In the genomic region with DNA sequence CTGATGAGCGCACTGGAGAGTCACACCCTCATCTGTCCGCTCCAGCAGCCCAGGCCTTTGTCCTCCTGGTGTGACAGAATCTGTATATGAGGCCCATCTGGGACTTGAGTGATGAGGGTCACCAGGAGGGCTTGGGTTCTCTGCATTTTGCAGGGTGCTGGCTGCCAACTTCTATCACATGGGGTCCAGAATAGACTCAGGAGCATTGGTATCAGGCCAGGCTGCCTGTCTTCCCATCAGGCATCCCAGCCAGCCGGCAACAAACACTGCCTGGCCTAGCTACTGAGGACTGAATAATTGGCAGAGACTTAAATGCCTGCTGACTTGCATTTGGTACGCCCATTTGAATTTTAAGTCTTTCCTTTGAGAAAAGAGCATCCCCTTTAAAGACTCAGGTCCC, we compare ENCODE assay signal across 11 mouse cellular contexts.
DNase-seq lines count a peak whose midpoint lies in the region; ATAC-seq lines count a peak whose summit lies in the region.
"Had no signal": no experiment of that assay in that cellular context is flagged by ENCODE, and none has a peak within 500 bp of the region (broad histone marks: within the 10 kb centered on the region; RNA-seq: fewer than 3 reads in every experiment).

No protein-coding gene starts in this region.

- peak overlapping the region; percentile 71 for H3K27ac ChIP-seq in forebrain, embryonic 14.5 days (ENCODE audit: low read depth, low read length)
- no peak overlapping the region for H3K27ac ChIP-seq in forebrain, embryonic 10.5 days
- peak overlapping the region; percentile 23; the same call in 1 of the 2 replicates for H3K27ac ChIP-seq in midbrain, embryonic 14.5 days (replicated peaks; ENCODE audit: low read depth, low read length)
- no peak overlapping the region for H3K27ac ChIP-seq in midbrain, embryonic 10.5 days (replicated peaks)
- no peak overlapping the region for H3K27ac ChIP-seq in neural tube, embryonic 12.5 days
- H3K27ac ChIP-seq: embryonic facial prominence, embryonic 13.5 days had no signal

- no peaks in the 10 kb centered on the region for H3K36me3 ChIP-seq in forebrain, embryonic 14.5 days (ENCODE audit: control insufficient read depth, insufficient read depth, low read length)
- no peaks in the 10 kb centered on the region for H3K36me3 ChIP-seq in forebrain, embryonic 10.5 days (replicated peaks)
- H3K36me3 ChIP-seq in midbrain, embryonic 14.5 days (ENCODE audit: control insufficient read depth, insufficient read depth, low read length): no peaks in the 10 kb centered on the region
- H3K36me3 ChIP-seq in midbrain, embryonic 10.5 days: no peaks in the 10 kb centered on the region
- no peaks in the 10 kb centered on the region for H3K36me3 ChIP-seq in neural tube, embryonic 12.5 days
- H3K36me3 ChIP-seq: embryonic facial prominence, embryonic 13.5 days had no signal

- H3K4me1 ChIP-seq in forebrain, embryonic 14.5 days (ENCODE audit: control insufficient read depth, insufficient read depth, low read length): peaks cover 9% of the 10 kb centered on the region
- H3K4me1 ChIP-seq in forebrain, embryonic 10.5 days: no peaks in the 10 kb centered on the region; the same call in 1 of the 2 replicates
- H3K4me1 ChIP-seq in midbrain, embryonic 14.5 days (ENCODE audit: control insufficient read depth, insufficient read depth, low read length): peaks cover 12% of the 10 kb centered on the region; the same call in 1 of the 2 replicates
- H3K4me1 ChIP-seq in midbrain, embryonic 10.5 days: no peaks in the 10 kb centered on the region
- peaks cover 3% of the 10 kb centered on the region; the same call in 1 of the 2 replicates for H3K4me1 ChIP-seq in neural tube, embryonic 12.5 days
- H3K4me1 ChIP-seq: embryonic facial prominence, embryonic 13.5 days had no signal

- H3K9ac ChIP-seq in forebrain, embryonic 14.5 days (ENCODE audit: low read length): no peak overlapping the region
- H3K9ac ChIP-seq in midbrain, embryonic 14.5 days (replicated peaks; ENCODE audit: low read length): no peak overlapping the region
- no peak overlapping the region for H3K9ac ChIP-seq in neural tube, embryonic 12.5 days
- H3K9ac ChIP-seq: embryonic facial prominence, embryonic 13.5 days had no signal

- no peaks in the 10 kb centered on the region for H3K9me3 ChIP-seq in forebrain, embryonic 14.5 days (replicated peaks; ENCODE audit: control insufficient read depth, low read length)
- no peaks in the 10 kb centered on the region for H3K9me3 ChIP-seq in forebrain, embryonic 10.5 days
- no peaks in the 10 kb centered on the region for H3K9me3 ChIP-seq in midbrain, embryonic 14.5 days (ENCODE audit: control insufficient read depth, low read length)
- H3K9me3 ChIP-seq in midbrain, embryonic 10.5 days (replicated peaks): no peaks in the 10 kb centered on the region
- no peaks in the 10 kb centered on the region for H3K9me3 ChIP-seq in neural tube, embryonic 12.5 days
- H3K9me3 ChIP-seq: embryonic facial prominence, embryonic 13.5 days had no signal

- WGBS in forebrain, embryonic 14.5 days: 17% methylated on average over 4 of the region's 4 CpGs
- WGBS in forebrain, embryonic 10.5 days: 66% methylated on average over 4 of the region's 4 CpGs
- 46% methylated on average over 4 of the region's 4 CpGs for WGBS in midbrain, embryonic 14.5 days
- 70% methylated on average over 4 of the region's 4 CpGs for WGBS in midbrain, embryonic 10.5 days
- WGBS in neural tube, embryonic 12.5 days: 44% methylated on average over 4 of the region's 4 CpGs

- H3K4me2 ChIP-seq in forebrain, embryonic 14.5 days (ENCODE audit: low read length): no peak overlapping the region
- H3K4me2 ChIP-seq in midbrain, embryonic 14.5 days (ENCODE audit: low read length): no peak overlapping the region
- H3K4me2 ChIP-seq in neural tube, embryonic 12.5 days (replicated peaks): no peak overlapping the region
- H3K4me2 ChIP-seq: embryonic facial prominence, embryonic 13.5 days had no signal

- ATAC-seq in forebrain, embryonic 14.5 days: peak; percentile 93
- peak; percentile 68 for ATAC-seq in midbrain, embryonic 14.5 days (ENCODE audit: low FRiP score, low TSS enrichment)
- ATAC-seq in neural tube, embryonic 12.5 days (ENCODE audit: low FRiP score, low read depth): peak; percentile 78
- ATAC-seq: intestine, postnatal 0 days; Patski had no signal

- peak; percentile 88 for DNase-seq in forebrain, embryonic 14.5 days (ENCODE audit: low spot score)
- DNase-seq in forebrain, embryonic 10.5 days (ENCODE audit: extremely low spot score, low spot score): no peak
- peak; percentile 58 for DNase-seq in midbrain, embryonic 14.5 days
- no peak for DNase-seq in midbrain, embryonic 10.5 days (ENCODE audit: low spot score)
- peak; percentile 38 to 60 for DNase-seq in frontal cortex, postnatal 10 days (ENCODE audit: low spot score in 2 of 2)
- no peak for DNase-seq in kidney, adult 9 months
- no peak for DNase-seq in kidney, postnatal 10 days

- H3K4me3 ChIP-seq in forebrain, embryonic 14.5 days (ENCODE audit: low read depth, low read length): no peak overlapping the region
- no peak overlapping the region for H3K4me3 ChIP-seq in forebrain, embryonic 10.5 days
- no peak overlapping the region for H3K4me3 ChIP-seq in midbrain, embryonic 14.5 days (replicated peaks; ENCODE audit: low read depth, low read length)
- no peak overlapping the region for H3K4me3 ChIP-seq in midbrain, embryonic 10.5 days
- no peak overlapping the region for H3K4me3 ChIP-seq in neural tube, embryonic 12.5 days
- H3K4me3 ChIP-seq: embryonic facial prominence, embryonic 13.5 days had no signal

- no peaks in the 10 kb centered on the region for H3K27me3 ChIP-seq in forebrain, embryonic 14.5 days (replicated peaks; ENCODE audit: control insufficient read depth, insufficient read depth, low read length)
- no peaks in the 10 kb centered on the region for H3K27me3 ChIP-seq in forebrain, embryonic 10.5 days (ENCODE audit: poor library complexity, severe bottlenecking)
- no peaks in the 10 kb centered on the region for H3K27me3 ChIP-seq in midbrain, embryonic 14.5 days (ENCODE audit: control insufficient read depth, insufficient read depth, low read length)
- no peaks in the 10 kb centered on the region for H3K27me3 ChIP-seq in midbrain, embryonic 10.5 days (ENCODE audit: low read depth, poor library complexity, severe bottlenecking)
- H3K27me3 ChIP-seq in neural tube, embryonic 12.5 days (replicated peaks): no peaks in the 10 kb centered on the region
- H3K27me3 ChIP-seq: embryonic facial prominence, embryonic 13.5 days; Patski had no signal

Comparison
In these comparisons a context has a peak if more than half of its experiments do, and no peak if none do; other contexts are left out.
1. DNase-seq: peak in forebrain, embryonic 14.5 days (single experiment), midbrain, embryonic 14.5 days (single experiment) and frontal cortex, postnatal 10 days (2 of 2); none in forebrain, embryonic 10.5 days (single experiment), midbrain, embryonic 10.5 days (single experiment), kidney, adult 9 months (single experiment) and kidney, postnatal 10 days (single experiment).
2. H3K27ac ChIP-seq: peak in forebrain, embryonic 14.5 days (single experiment) and midbrain, embryonic 14.5 days (single experiment); none in forebrain, embryonic 10.5 days (single experiment), midbrain, embryonic 10.5 days (single experiment) and neural tube, embryonic 12.5 days (single experiment).
3. Peak in every context shown above with its lines, with median percentiles within 50 percentile points of each other: ATAC-seq.